Mouse (Mus musculus) small intestine, adult 2 months (tissue): Measurements from ENCODE around the gene Traf3ip2. TPM values are rescaled to one million over a fixed set of nuclear protein-coding genes. Genes with fewer than 3 reads are reported as not detected.

ENCODE experiments used
- H3K27ac ChIP-seq: fragments of 200-500 bp; 2 replicates; pipeline ENCODE4 v1.5.1; 2012; ENCODE audit warnings: low read depth, low read length, control low read depth, inconsistent platforms; ENCODE audit not compliant: insufficient read depth
- H3K27me3 ChIP-seq: fragments of 200-500 bp; 2 replicates; pipeline ENCODE4 v1.6.1; 2012; ENCODE audit warnings: mild to moderate bottlenecking, moderate library complexity, low read length, inconsistent platforms; ENCODE audit not compliant: control insufficient read depth, insufficient read depth
- H3K36me3 ChIP-seq: fragments of 200-500 bp; 2 replicates; pipeline ENCODE4 v1.6.1; 2012; ENCODE audit warnings: mild to moderate bottlenecking, low read length, control low read depth, inconsistent platforms; ENCODE audit not compliant: control insufficient read depth, insufficient read depth
- H3K4me1 ChIP-seq: fragments of 200-500 bp; 2 replicates; pipeline ENCODE4 v1.6.1; 2012; ENCODE audit warnings: low read length, inconsistent platforms, mixed read lengths; ENCODE audit not compliant: control insufficient read depth, insufficient read depth, insufficient read length
- H3K4me3 ChIP-seq: fragments of 200-500 bp; 2 replicates; pipeline ENCODE4 v1.5.1; 2012; ENCODE audit warnings: low read depth, mild to moderate bottlenecking, control low read depth, inconsistent platforms, low read length, moderate library complexity
- CTCF ChIP-seq: fragments of 200-500 bp; IDR thresholded peaks from 2 replicates; pipeline ENCODE4 v1.5.1; 2012; ENCODE audit warnings: low read depth, mild to moderate bottlenecking, control low read depth, inconsistent platforms, low read length, moderate library complexity, mixed read lengths; ENCODE audit not compliant: insufficient replicate concordance, insufficient read length; ENCODE audit errors: extremely low read depth
- POLR2A ChIP-seq: fragments of 200-500 bp; IDR thresholded peaks from 2 replicates; pipeline ENCODE4 v1.6.1; 2012; ENCODE audit warnings: low read depth, mild to moderate bottlenecking, control low read depth, inconsistent platforms, low read length, moderate library complexity
- WGBS: fragments of 180-500 bp; shearing (Covaris S2); methylation state at CpG from one replicate; pipeline ENCODE4 v1.1.7; 2018; 5-methylcytosine and 5-hydroxymethylcytosine counted together
- polyA plus RNA-seq: library from polyadenylated mRNA; depleted of rRNA; stranded (reverse); fragments of >200 nt; gene quantifications from 2 replicates; pipeline ENCODE4 v1.2.3, GENCODE M21; 2012

Traf3ip2 gene
- polyA plus RNA-seq, 1 experiment = 26.9 TPM

DNA sequence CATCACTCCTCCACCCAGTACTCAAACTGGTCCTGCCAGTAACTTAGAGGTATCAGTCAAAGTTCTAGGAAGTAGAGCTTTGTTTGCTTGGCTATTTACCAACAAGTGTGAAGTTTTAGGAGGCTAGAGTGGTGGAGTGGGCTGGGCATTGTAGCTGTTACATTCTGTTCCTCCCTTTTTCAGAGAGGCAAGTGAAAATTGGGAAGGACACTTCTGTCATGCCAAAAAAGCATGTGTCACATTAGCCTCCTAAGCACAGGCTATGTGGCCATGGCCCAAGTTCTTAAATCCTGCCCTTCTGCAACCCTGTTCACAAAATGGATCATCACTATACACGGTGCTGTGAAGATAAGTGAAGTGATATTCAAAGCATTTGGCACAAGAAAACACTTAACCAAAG is 34.4 kb downstream of the Traf3ip2 start:
- 46% methylated on average over 1 of the region's 1 CpGs for WGBS
- no peaks in the 10 kb centered on the region for H3K27me3 ChIP-seq
- H3K4me1 ChIP-seq = no peaks in the 10 kb centered on the region
- no peak overlapping the region for H3K4me3 ChIP-seq
- H3K36me3 ChIP-seq = peaks cover 75% of the 10 kb centered on the region
- 0 out of 2 replicates have a peak overlapping the region, but pooled peaks have one; percentile 6 for H3K27ac ChIP-seq
- TF ChIP-seq CTCF (no peak), POLR2A (no peak)

- peaks cover 65% of the 10 kb centered on the region for H3K36me3 ChIP-seq
- WGBS = 96% methylated on average over 3 of the region's 3 CpGs
- H3K27me3 ChIP-seq = no peaks in the 10 kb centered on the region
- no peak for TF ChIP-seq CTCF
- no peak for TF ChIP-seq POLR2A
- H3K4me3 ChIP-seq = no peak overlapping the region
- H3K4me1 ChIP-seq = no peaks in the 10 kb centered on the region
- H3K27ac ChIP-seq = no peak overlapping the region
Observed at GRCm38 (mm10) chr10:39648278-39648677, 35.5 kb downstream of the Traf3ip2 start.

- Histone ChIP-seq H3K4me3 (no peak overlapping the region), H3K27me3 (no peaks in the 10 kb centered on the region), H3K36me3 (peaks cover 71% of the 10 kb centered on the region), H3K4me1 (no peaks in the 10 kb centered on the region), H3K27ac (no peak overlapping the region)
- WGBS = 96% methylated on average over 3 of the region's 3 CpGs
- TF ChIP-seq CTCF (no peak), POLR2A (no peak)
Observed at GRCm38 (mm10) chr10:39649550-39649949, 36.8 kb downstream of the Traf3ip2 start.

GRCm38 (mm10) chr10:39650316-39650715 is 37.6 kb downstream of the Traf3ip2 start:
- Histone ChIP-seq H3K4me1 (no peaks in the 10 kb centered on the region), H3K36me3 (peaks cover 72% of the 10 kb centered on the region), H3K27ac (no peak overlapping the region), H3K27me3 (no peaks in the 10 kb centered on the region), H3K4me3 (no peak overlapping the region)
- TF ChIP-seq CTCF (no peak), POLR2A (no peak)
- 90% methylated on average over 3 of the region's 3 CpGs for whole genome bisulfite sequencing

- no peak for TF ChIP-seq POLR2A
- no peak for TF ChIP-seq CTCF
- Histone ChIP-seq H3K4me3 (no peak overlapping the region), H3K27me3 (no peaks in the 10 kb centered on the region), H3K27ac (no peak overlapping the region), H3K36me3 (peaks cover 48% of the 10 kb centered on the region), H3K4me1 (peaks cover 4% of the 10 kb centered on the region; the same call in 1 of the 2 replicates)
- WGBS = 87% methylated on average over 8 of the region's 8 CpGs
Observed at GRCm38 (mm10) chr10:39654001-39654416, 41.3 kb downstream of the Traf3ip2 start.

DNA sequence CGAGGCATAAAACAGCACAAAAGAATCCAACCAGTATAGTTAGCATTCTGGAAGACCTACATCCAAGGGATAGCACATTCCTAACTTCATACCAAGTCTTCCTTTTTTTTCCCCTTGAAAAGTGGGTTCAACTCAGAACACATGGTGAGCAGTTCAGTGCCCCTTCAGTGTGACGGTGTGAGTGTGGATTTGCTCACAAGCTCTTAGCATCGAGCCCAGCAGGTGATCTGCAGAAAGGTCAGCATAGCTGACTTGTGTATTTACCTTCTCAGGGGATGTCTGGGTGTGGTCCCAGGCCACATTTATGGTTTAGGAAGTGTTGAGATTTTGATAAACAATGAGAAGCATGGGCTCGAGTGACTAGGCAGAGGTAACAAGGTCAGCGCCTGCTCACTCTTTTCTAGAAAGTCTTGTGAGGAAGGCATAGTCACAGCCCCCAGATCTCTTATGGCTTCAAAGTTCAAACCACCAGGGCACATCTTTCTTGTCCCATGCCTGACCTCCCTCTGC is 46.2 kb downstream of the Traf3ip2 start:
- Histone ChIP-seq H3K27me3 (no peaks in the 10 kb centered on the region), H3K36me3 (peaks cover 20% of the 10 kb centered on the region), H3K27ac (peak overlapping the region; percentile 20), H3K4me1 (peaks cover 17% of the 10 kb centered on the region; the same call in 1 of the 2 replicates), H3K4me3 (no peak overlapping the region)
- WGBS = 16% methylated on average over 5 of the region's 5 CpGs
- no peak for TF ChIP-seq CTCF
- no peak for TF ChIP-seq POLR2A

GRCm38 (mm10) chr10:39659411-39660268 is 46.9 kb downstream of the Traf3ip2 start:
- Histone ChIP-seq H3K27me3 (no peaks in the 10 kb centered on the region), H3K36me3 (peaks cover 14% of the 10 kb centered on the region), H3K27ac (peak overlapping the region; percentile 20), H3K4me1 (peaks cover 17% of the 10 kb centered on the region; the same call in 1 of the 2 replicates), H3K4me3 (no peak overlapping the region)
- no peak for TF ChIP-seq POLR2A
- no peak for TF ChIP-seq CTCF
- WGBS = 16% methylated on average over 11 of the region's 11 CpGs
